Mouse (Mus musculus) ES-E14 (cell line): ENCODE data around the gene P2rx4.

Source experiments
- HCFC1 ChIP-seq: IDR thresholded peaks from 2 replicates; pipeline ENCODE4 v1.6.1; 2012; ENCODE audit warnings: low read length, inconsistent platforms, borderline replicate concordance; ENCODE audit not compliant: insufficient read depth
- ZC3H11A ChIP-seq: IDR thresholded peaks from 2 replicates; pipeline ENCODE4 v1.6.1; 2012; ENCODE audit warnings: low read depth, mild to moderate bottlenecking, inconsistent platforms, low read length, borderline replicate concordance

DNA sequence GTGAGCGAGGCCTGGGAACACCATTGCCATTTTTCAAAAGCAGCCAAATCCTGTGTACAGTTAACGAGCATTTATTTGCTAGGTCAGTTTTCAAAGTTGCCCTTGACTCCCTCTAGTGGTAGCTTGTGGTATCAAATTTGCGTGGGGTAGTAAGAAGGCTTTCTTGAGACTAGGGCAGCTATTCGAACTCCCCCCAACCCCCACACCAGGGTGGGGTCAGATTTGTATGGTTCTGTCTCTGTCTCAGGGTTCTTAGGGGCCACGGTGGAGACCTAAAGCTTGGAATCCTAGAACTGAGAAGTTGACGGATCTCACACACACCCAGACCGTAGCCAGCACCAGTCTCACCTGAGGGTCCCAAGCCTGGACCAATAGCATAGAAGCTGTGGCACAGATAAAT, 18.7 kb downstream of the P2rx4 start:
- 0 out of 2 replicates have a peak, but pooled peaks have one; percentile 29 for TF ChIP-seq ZC3H11A
- no peak for TF ChIP-seq HCFC1
